Mouse (Mus musculus): ENCODE data around the gene Sun1.

The Sun1 gene

GRCm38 (mm10) chr5:139208871-139209684, 8.6 kb downstream of the Sun1 start:
- no peak for DNase-seq

- no peak for DNase-seq
Measured at GRCm38 (mm10) chr5:139209685-139210026, 9.2 kb downstream of the Sun1 start.

- no peak for DNase-seq
Measured at GRCm38 (mm10) chr5:139211737-139212385, 11.4 kb downstream of the Sun1 start.

- DNase-seq = no peak
Measured at GRCm38 (mm10) chr5:139214298-139214697, 13.9 kb downstream of the Sun1 start.

- DNase-seq = no peak
Measured at GRCm38 (mm10) chr5:139215184-139215583, 14.7 kb downstream of the Sun1 start.

- DNase-seq = no peak
Measured at GRCm38 (mm10) chr5:139216121-139216520, 15.7 kb downstream of the Sun1 start.

- no peak for DNase-seq
Measured at GRCm38 (mm10) chr5:139216774-139217173, 16.3 kb downstream of the Sun1 start.

- DNase-seq = no peak
Measured at GRCm38 (mm10) chr5:139220006-139220515, 19.6 kb downstream of the Sun1 start.

- DNase-seq = no peak
Measured at GRCm38 (mm10) chr5:139220610-139221009, 20.2 kb downstream of the Sun1 start.

- DNase-seq = no peak
Measured at GRCm38 (mm10) chr5:139223331-139223730, 22.9 kb downstream of the Sun1 start.

- no peak for DNase-seq
Measured at GRCm38 (mm10) chr5:139227236-139227635, 26.8 kb downstream of the Sun1 start.

GRCm38 (mm10) chr5:139227645-139228044, 27.2 kb downstream of the Sun1 start:
- no peak for DNase-seq

- no peak for DNase-seq
Measured at GRCm38 (mm10) chr5:139228318-139228717, 27.9 kb downstream of the Sun1 start.

GRCm38 (mm10) chr5:139229716-139230115, 29.3 kb downstream of the Sun1 start:
- DNase-seq = no peak

GRCm38 (mm10) chr5:139232083-139232482, 31.6 kb downstream of the Sun1 start:
- no peak for DNase-seq

- no peak for DNase-seq
Measured at GRCm38 (mm10) chr5:139234423-139234822, 34.0 kb downstream of the Sun1 start.

GRCm38 (mm10) chr5:139237436-139237835, 37.0 kb downstream of the Sun1 start:
- no peak for DNase-seq

- no peak for DNase-seq
Measured at GRCm38 (mm10) chr5:139241022-139241761, 40.8 kb downstream of the Sun1 start.

- no peak for DNase-seq
Measured at GRCm38 (mm10) chr5:139243384-139243783, 42.9 kb downstream of the Sun1 start.

GRCm38 (mm10) chr5:139247767-139248166, 47.3 kb downstream of the Sun1 start:
- no peak for DNase-seq

- no peak for DNase-seq
Measured at GRCm38 (mm10) chr5:139248846-139249245, 48.4 kb downstream of the Sun1 start.

GRCm38 (mm10) chr5:139251279-139251678, 50.8 kb downstream of the Sun1 start:
- DNase-seq = no peak

GRCm38 (mm10) chr5:139251736-139252080, 51.3 kb downstream of the Sun1 start:
- DNase-seq = no peak
